Mouse (Mus musculus) Muller cell, postnatal 12 days (primary cell): ENCODE data around the gene Hltf.
A peak's percentile ranks its signal among the peaks of the same experiment; 100 is the strongest.

ENCODE experiments used
- DNase-seq: peaks from one replicate; pipeline ENCODE4 v3.0.0-alpha.2; 2015; ENCODE audit errors: inconsistent ontology term

Gene Hltf

DNA sequence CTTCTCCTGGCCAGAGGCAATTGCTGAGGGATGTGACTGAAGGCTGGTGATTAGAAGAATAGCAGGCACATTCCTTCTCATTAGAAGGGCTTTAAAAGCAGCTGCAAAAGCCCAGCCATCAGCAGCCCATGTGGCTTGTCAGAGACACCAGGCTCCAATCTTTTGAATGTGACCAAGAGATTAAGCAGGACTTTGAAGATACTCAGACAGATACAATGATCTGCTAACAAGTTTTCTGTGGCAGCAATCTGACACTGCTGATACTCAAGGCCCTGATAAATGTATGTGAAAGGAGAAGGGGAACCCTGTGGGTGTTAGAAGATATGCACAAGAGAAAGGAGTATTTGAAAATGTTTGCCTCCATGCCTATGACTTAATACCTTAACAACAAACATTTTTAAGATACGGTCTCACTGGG is 88.1 kb downstream of the Hltf start:
- DNase-seq, result peak; percentile 64

DNA sequence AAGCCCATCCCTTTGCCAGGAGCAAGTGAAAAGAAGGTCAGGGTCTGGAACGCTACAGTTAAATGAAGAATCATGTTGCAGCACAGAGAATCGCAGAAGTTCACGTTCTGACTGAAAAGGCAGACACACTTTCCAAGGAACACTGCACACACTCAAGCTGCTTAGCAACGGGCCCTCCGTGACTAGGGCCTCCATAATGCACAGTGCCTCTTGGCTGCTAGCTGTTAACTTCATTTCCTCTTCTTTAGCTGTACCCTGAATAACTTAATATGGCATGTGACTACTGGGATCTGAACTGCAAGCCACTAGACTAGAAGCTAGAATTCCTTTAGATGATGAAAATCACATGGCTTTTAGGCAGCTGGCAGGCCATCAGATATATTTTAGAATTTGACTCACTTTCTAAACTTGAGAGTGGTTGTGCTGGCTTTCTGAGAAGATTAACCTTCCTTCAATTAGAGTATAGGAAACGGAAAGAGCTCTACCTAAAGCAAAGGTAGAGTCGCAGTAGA is 89.3 kb downstream of the Hltf start:
- no peak for DNase-seq

DNA sequence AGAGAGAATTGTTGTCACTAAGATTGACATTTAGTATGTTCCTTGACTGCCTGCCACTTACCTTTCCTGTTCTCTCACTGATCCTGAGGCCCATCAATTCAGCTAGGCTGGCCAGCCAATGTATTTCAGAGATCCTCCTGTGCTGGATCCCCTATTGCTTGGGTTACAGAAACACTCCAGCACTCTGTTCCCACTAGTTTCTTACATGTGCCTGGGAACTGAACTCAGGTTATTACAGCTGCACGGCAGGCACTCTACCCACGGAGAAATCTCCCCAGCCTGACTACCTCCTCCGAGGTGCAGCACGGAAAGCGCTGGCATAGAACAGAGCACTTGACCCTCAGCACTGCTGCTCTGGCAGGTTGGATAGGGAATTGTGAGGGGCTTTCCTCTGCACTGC is 90.0 kb downstream of the Hltf start:
- no peak for DNase-seq

DNA sequence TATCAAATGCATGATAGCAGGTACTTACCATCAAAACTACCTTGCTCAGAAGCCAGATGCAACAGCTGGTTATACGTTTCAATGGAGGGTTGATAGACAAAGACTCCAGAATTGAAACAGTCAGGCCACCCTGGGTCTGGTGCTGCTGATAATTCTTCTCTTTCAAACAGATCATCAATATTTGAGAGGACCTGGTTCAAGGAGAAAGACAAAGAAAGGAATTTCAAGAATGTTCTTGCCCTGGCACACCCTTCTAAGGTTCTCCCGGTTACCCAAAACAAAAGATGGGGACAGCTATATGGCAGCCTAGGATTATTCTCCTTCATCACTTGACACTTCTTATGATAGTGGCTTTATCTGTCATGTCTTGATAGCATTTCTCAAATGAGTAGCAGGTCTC is 92.9 kb downstream of the Hltf start:
- DNase-seq, result no peak

DNA sequence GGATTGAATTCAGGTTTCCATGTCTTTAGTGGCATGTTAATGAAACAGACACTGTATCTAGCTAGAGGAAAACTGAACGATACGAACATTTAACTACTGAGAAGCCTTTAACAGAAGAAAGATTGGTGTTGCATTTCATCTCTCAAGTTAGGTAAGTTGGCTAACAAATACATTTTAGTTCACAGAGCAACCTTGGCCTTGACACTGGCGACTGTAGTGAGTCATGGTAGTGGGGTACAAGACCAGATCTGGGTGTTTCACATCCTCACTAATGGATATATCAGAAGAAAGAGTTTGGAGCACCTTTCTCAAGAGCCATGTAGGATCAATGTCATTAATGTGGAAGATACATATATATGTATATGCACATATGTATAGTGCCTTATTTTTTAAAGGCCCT is 94.0 kb downstream of the Hltf start:
- no peak for DNase-seq

DNA sequence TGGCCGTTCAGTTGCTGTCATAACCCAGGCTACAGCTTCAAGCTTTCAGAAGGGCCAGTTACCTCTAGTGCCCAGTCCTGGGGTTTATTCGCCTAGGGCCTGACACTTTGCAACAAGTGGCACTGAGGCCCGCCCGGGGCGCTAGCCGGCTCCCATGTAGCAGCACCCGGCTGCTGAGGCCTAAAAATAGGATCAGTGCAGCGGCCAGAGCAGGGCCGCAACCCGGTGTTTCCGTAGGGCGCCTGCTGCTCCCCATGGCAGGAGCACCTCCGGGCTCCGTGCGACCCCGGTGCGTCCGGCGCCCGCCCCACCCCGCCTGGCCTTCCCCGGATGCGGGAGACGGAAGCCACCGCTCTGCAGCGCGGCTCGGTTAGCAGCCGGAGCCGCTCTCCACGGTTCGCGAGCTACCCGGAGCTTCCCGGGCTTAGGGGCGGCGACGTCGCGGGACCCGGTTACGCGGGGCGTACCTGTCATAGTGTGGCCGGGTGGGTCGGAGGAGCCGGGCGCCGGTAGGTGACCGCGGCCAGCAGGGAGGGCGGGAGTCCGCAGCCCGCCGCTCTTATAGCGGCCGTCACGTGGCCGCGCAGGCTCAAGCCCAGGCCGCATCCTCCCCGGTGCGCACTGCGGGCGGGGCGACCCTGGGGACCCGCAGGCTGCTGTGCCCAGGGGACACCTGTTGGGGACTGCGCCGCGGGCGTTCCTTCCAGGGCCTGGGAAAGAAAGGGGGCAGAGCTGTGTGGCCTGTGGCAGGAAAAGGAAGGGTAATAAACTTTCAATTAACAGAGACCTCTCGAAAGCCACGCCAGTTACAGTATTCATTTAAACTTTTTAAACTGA is 97.1 kb downstream of the Hltf start, which contains the start of gene Gyg:
Gene Gyg (minus strand): TSS at position 787 of the 837 bp plus-strand sequence.
- peak; percentile 78 for DNase-seq

DNA sequence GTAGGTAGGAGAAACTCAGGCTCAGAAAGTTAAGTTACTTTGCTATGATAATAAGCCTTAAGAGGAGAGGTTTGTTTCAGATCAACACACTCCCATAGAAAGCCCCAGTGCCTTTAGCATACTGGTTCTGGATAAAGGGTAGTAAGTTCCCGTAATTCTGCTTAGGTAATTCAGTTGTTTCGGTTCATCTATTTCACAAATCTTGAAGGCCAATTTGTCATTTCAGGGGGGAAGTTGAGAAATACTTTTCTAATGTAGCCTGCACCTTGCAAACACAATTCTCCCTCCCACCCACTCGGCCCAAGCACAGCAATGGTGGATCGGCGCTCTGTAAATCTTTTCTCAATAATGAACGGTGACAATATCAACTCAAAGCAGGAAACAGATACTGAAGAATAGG is 97.9 kb downstream of the Hltf start:
- no peak for DNase-seq

DNA sequence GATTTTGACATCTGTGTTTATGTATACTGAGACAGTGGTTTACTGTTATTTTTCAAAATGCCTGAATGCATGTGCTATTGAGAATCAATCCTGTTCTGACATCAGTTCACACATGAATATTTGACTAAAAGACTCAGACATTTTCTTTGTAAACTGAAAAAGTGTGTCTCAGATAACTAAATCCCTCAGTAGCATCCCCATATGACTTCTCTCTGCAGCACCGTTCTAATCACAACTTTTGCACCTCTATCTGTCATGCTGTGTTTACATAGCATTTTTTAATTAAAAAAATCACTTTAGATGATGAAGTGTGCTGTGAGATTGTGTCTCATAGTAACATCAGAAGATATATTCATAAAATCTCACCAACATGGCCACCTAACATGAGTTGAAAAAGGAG is 109.9 kb downstream of the Hltf start:
- DNase-seq, result no peak
